Mouse (Mus musculus): ENCODE measurements around the gene Itpr1. TPM values are rescaled to one million over a fixed set of nuclear protein-coding genes. Genes with fewer than 3 reads are reported as not detected.

The Itpr1 gene
- polyA plus RNA-seq, 2 experiments, result 10.7 to 17.1 TPM

DNA sequence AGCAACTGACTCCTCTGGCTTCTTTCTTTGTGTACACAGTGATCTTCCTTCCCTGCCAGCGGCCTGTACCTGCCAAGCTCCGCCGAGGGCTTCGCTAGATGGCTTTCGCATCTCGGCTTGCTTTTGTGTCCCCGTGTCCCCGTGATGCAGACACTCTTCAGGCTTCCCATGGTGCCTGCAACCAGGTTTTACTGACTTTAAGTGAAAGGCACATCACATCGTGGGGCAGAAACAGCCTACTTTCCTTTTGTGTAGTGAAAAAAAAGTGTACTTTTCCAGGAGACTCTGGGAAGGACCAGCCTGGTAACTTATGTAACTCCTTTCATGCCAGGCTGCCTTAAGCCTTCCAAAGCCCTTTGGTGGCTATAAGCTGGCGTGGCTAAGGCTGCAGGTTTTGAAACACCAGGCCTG, 113.9 kb downstream of the Itpr1 start:
- no peak for TF ChIP-seq POLR2A (IDR thresholded peaks at IDR 0.05; ENCODE audit: borderline replicate concordance, extremely low read depth, insufficient read depth, insufficient read length)
- Histone ChIP-seq H3K36me3 (ENCODE audit: control insufficient read depth, insufficient read depth, low read length) (no peaks in the 10 kb centered on the region), H3K9ac (ENCODE audit: low read depth, low read length, severe bottlenecking) (no peak overlapping the region), H3K9me3 (ENCODE audit: control insufficient read depth, low read length) (no peaks in the 10 kb centered on the region), H3K27ac (replicated peaks; ENCODE audit: low read depth, low read length) (no peak overlapping the region), H3K27me3 (ENCODE audit: control insufficient read depth, insufficient read depth, low read length) (no peaks in the 10 kb centered on the region), H3K4me1 (ENCODE audit: control insufficient read depth, insufficient read depth, low read length) (no peaks in the 10 kb centered on the region; the same call in 1 of the 2 replicates), H3K4me2 (replicated peaks; ENCODE audit: low read depth, low read length, severe bottlenecking) (no peak overlapping the region), H3K4me3 (replicated peaks; ENCODE audit: low read length) (no peak overlapping the region)
- ATAC-seq (ENCODE audit: low FRiP score, low read depth) (no peak), DNase-seq (ENCODE audit: low spot score) (no peak)
- 79% methylated on average over 10 of the region's 10 CpGs for WGBS

DNA sequence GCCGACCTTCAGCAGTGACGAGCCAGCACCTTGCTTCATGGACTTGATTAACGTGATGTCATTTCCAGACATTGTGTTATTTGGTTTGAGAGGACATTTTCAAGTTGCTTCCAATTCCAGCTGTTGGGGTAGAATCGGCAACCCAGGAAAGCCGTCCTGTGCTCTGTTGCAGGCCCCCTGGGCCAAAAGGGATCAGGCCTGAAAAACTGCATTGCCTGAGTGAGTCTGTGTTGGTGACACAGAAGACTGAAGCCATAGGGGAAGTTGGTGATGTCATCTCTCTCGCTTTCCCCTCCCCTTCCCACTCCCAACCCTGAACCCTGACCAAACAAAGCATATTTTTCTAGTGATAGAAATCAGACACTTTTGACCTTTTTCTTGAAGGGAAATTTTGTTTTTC, 114.7 kb downstream of the Itpr1 start:
- Histone ChIP-seq H3K36me3 (ENCODE audit: control insufficient read depth, insufficient read depth, low read length) (no peaks in the 10 kb centered on the region), H3K27ac (replicated peaks; ENCODE audit: low read depth, low read length) (no peak overlapping the region), H3K9me3 (ENCODE audit: control insufficient read depth, low read length) (no peaks in the 10 kb centered on the region), H3K4me2 (replicated peaks; ENCODE audit: low read depth, low read length, severe bottlenecking) (no peak overlapping the region), H3K4me3 (replicated peaks; ENCODE audit: low read length) (no peak overlapping the region), H3K9ac (ENCODE audit: low read depth, low read length, severe bottlenecking) (no peak overlapping the region), H3K4me1 (ENCODE audit: control insufficient read depth, insufficient read depth, low read length) (no peaks in the 10 kb centered on the region; the same call in 1 of the 2 replicates), H3K27me3 (ENCODE audit: control insufficient read depth, insufficient read depth, low read length) (no peaks in the 10 kb centered on the region)
- no peak for DNase-seq (ENCODE audit: low spot score)
- no peak for ATAC-seq (ENCODE audit: low FRiP score, low read depth)
- TF ChIP-seq POLR2A (IDR thresholded peaks at IDR 0.05; ENCODE audit: borderline replicate concordance, extremely low read depth, insufficient read depth, insufficient read length), result no peak
- WGBS, result 71% methylated on average over 6 of the region's 6 CpGs

DNA sequence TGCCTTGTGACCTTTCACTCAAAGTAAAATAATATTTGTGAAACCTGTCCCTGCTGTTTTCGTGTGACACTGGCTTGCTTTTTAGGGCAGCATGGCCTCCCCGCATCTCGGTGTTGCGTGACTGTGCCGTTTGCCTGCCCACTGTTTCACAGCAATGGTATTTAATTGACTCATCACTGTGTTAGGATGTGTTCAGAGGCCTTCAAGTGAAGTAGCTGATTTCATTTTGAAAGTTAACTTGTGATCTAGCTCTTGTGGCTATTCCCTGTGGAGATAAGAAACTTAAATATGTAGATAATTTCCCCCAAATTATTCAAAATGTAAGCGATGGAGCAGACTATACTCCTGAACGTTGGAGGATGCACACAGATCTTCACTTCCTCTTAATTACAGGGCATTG, 115.4 kb downstream of the Itpr1 start:
- Histone ChIP-seq H3K27ac (replicated peaks; ENCODE audit: low read depth, low read length) (no peak overlapping the region), H3K36me3 (ENCODE audit: control insufficient read depth, insufficient read depth, low read length) (no peaks in the 10 kb centered on the region), H3K4me3 (replicated peaks; ENCODE audit: low read length) (no peak overlapping the region), H3K4me1 (ENCODE audit: control insufficient read depth, insufficient read depth, low read length) (no peaks in the 10 kb centered on the region; the same call in 1 of the 2 replicates), H3K9ac (ENCODE audit: low read depth, low read length, severe bottlenecking) (no peak overlapping the region), H3K27me3 (ENCODE audit: control insufficient read depth, insufficient read depth, low read length) (no peaks in the 10 kb centered on the region), H3K9me3 (ENCODE audit: control insufficient read depth, low read length) (no peaks in the 10 kb centered on the region), H3K4me2 (replicated peaks; ENCODE audit: low read depth, low read length, severe bottlenecking) (no peak overlapping the region)
- WGBS, result 90% methylated on average over 7 of the region's 7 CpGs
- ATAC-seq (ENCODE audit: low FRiP score, low read depth) (no peak), DNase-seq (ENCODE audit: low spot score) (no peak)
- TF ChIP-seq POLR2A (IDR thresholded peaks at IDR 0.05; ENCODE audit: borderline replicate concordance, extremely low read depth, insufficient read depth, insufficient read length), result no peak

DNA sequence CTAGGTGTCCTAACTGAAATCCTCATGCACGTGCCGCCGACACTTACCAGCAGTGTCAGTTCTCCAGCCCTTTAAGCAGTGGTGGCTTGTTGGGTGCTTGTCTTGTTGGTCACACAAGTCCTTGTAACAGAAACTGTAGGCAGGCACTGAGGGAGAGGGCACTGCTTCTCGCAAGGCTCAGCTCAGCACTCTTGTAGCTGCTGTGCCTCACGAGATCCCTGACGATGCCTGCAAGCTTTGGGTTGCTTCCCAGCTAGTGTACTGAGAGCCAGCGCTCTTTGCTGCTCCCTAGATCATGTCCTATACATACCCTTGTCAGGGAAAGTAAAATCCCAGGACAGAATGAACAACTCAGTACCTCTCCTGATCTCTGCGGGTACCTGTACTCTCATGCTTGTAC, 117.6 kb downstream of the Itpr1 start:
- no peak for TF ChIP-seq POLR2A (IDR thresholded peaks at IDR 0.05; ENCODE audit: borderline replicate concordance, extremely low read depth, insufficient read depth, insufficient read length)
- Histone ChIP-seq H3K4me2 (replicated peaks; ENCODE audit: low read depth, low read length, severe bottlenecking) (no peak overlapping the region), H3K9me3 (ENCODE audit: control insufficient read depth, low read length) (no peaks in the 10 kb centered on the region), H3K9ac (ENCODE audit: low read depth, low read length, severe bottlenecking) (no peak overlapping the region), H3K36me3 (ENCODE audit: control insufficient read depth, insufficient read depth, low read length) (no peaks in the 10 kb centered on the region), H3K27ac (replicated peaks; ENCODE audit: low read depth, low read length) (no peak overlapping the region), H3K4me3 (replicated peaks; ENCODE audit: low read length) (no peak overlapping the region), H3K27me3 (ENCODE audit: control insufficient read depth, insufficient read depth, low read length) (no peaks in the 10 kb centered on the region), H3K4me1 (ENCODE audit: control insufficient read depth, insufficient read depth, low read length) (no peaks in the 10 kb centered on the region; the same call in 1 of the 2 replicates)
- no peak for DNase-seq (ENCODE audit: low spot score)
- no peak for ATAC-seq (ENCODE audit: low FRiP score, low read depth)
- 80% methylated on average over 8 of the region's 8 CpGs for WGBS

DNA sequence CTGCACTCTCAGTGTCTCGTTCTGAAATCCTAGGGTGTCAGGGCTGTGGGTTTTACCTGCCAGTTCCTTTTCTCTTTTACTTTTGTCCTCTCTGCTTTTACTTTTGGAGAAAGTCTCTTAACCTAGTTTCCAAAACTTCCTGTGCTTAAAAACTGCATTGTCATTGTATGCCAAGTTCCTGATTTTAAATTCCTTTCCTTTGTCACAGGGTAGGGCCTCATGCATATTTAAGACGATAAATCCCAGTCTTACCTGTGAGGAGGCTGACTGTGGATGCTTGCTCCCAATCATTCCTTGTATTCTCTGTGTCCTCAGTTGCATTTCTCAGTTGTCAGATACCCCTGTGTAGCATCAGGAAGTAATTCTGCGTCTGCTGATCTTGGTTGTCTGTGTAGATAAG, 118.4 kb downstream of the Itpr1 start:
- no peak overlapping the region for H3K4me2 ChIP-seq (replicated peaks; ENCODE audit: low read depth, low read length, severe bottlenecking)
- no peaks in the 10 kb centered on the region for H3K27me3 ChIP-seq (ENCODE audit: control insufficient read depth, insufficient read depth, low read length)
- H3K4me3 ChIP-seq (replicated peaks; ENCODE audit: low read length), result no peak overlapping the region
- no peak for TF ChIP-seq POLR2A (IDR thresholded peaks at IDR 0.05; ENCODE audit: borderline replicate concordance, extremely low read depth, insufficient read depth, insufficient read length)
- no peaks in the 10 kb centered on the region for H3K36me3 ChIP-seq (ENCODE audit: control insufficient read depth, insufficient read depth, low read length)
- H3K27ac ChIP-seq (replicated peaks; ENCODE audit: low read depth, low read length), result no peak overlapping the region
- H3K9ac ChIP-seq (ENCODE audit: low read depth, low read length, severe bottlenecking), result no peak overlapping the region
- DNase-seq (ENCODE audit: low spot score) (no peak), ATAC-seq (ENCODE audit: low FRiP score, low read depth) (no peak)
- H3K4me1 ChIP-seq (ENCODE audit: control insufficient read depth, insufficient read depth, low read length), result no peaks in the 10 kb centered on the region; the same call in 1 of the 2 replicates
- no peaks in the 10 kb centered on the region for H3K9me3 ChIP-seq (ENCODE audit: control insufficient read depth, low read length)
- WGBS, result 77% methylated on average over 3 of the region's 3 CpGs

DNA sequence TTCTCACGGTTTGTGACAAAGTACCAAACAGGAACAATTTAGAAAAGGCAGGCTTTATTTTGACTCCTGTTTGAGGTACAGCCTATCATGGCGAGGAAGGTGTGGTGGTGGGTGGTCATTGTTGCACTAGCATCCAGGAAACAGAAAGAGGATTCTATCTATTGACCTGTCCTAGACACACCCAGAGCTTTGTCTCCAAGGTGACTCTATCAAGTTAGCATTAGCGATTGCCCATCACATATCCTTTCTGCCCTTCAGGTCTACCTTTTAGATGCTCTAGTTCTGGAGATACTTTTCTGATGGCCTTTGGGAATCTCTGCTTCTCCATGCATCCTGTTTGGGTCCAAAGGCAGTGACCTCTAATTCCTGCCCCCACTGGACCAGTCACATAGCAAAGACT, 121.2 kb downstream of the Itpr1 start:
- no peaks in the 10 kb centered on the region for H3K4me1 ChIP-seq (ENCODE audit: control insufficient read depth, insufficient read depth, low read length)
- H3K9ac ChIP-seq (ENCODE audit: low read depth, low read length, severe bottlenecking), result no peak overlapping the region
- no peaks in the 10 kb centered on the region for H3K27me3 ChIP-seq (ENCODE audit: control insufficient read depth, insufficient read depth, low read length)
- no peak for TF ChIP-seq POLR2A (IDR thresholded peaks at IDR 0.05; ENCODE audit: borderline replicate concordance, extremely low read depth, insufficient read depth, insufficient read length)
- H3K27ac ChIP-seq (replicated peaks; ENCODE audit: low read depth, low read length), result no peak overlapping the region
- ATAC-seq (ENCODE audit: low FRiP score, low read depth) (no peak), DNase-seq (ENCODE audit: low spot score) (no peak)
- WGBS, result 86% methylated on average over 3 of the region's 3 CpGs
- H3K4me2 ChIP-seq (replicated peaks; ENCODE audit: low read depth, low read length, severe bottlenecking), result no peak overlapping the region
- no peaks in the 10 kb centered on the region for H3K9me3 ChIP-seq (ENCODE audit: control insufficient read depth, low read length)
- H3K4me3 ChIP-seq (replicated peaks; ENCODE audit: low read length), result no peak overlapping the region
- no peaks in the 10 kb centered on the region for H3K36me3 ChIP-seq (ENCODE audit: control insufficient read depth, insufficient read depth, low read length)
